Mouse (Mus musculus) stomach, postnatal 0 days (tissue): ENCODE measurements around the gene Lrrc32. TPM values are rescaled to one million over a fixed set of nuclear protein-coding genes. Genes with fewer than 3 reads are reported as not detected.

Experiments used
- ATAC-seq: fragments of 200-750 bp; cut with Nextera tagmentation; 2 replicates; pipeline ENCODE4 v1.8.0; 2017; ENCODE audit not compliant: low FRiP score, low TSS enrichment
- DNase-seq: peaks from one replicate; pipeline ENCODE4 v3.0.0-alpha.2; 2016; ENCODE audit warnings: low spot score
- H3K27ac ChIP-seq: fragments of 300-500 bp; sonication (generic); replicated peaks from 2 replicates; pipeline ENCODE4 v1.5.1; 2014; ENCODE audit warnings: mild to moderate bottlenecking, control low read depth
- H3K27me3 ChIP-seq: fragments of 300-500 bp; sonication (generic); 2 replicates; pipeline ENCODE4 v1.6.1; 2014; ENCODE audit warnings: low read length; ENCODE audit not compliant: control insufficient read depth, insufficient read depth
- H3K36me3 ChIP-seq: fragments of 300-500 bp; sonication (generic); 2 replicates; pipeline ENCODE4 v1.6.1; 2014; ENCODE audit warnings: low read length, mixed read lengths; ENCODE audit not compliant: control insufficient read depth, insufficient read depth
- H3K4me1 ChIP-seq: fragments of 300-500 bp; sonication (generic); replicated peaks from 2 replicates; pipeline ENCODE4 v1.6.1; 2014; ENCODE audit warnings: antibody characterized with exemption; ENCODE audit not compliant: control insufficient read depth, insufficient read depth
- H3K4me2 ChIP-seq: fragments of 300-500 bp; sonication (generic); replicated peaks from 2 replicates; pipeline ENCODE4 v1.6.1; 2014; ENCODE audit warnings: low read depth, mild to moderate bottlenecking, control low read depth, moderate library complexity
- H3K4me3 ChIP-seq: fragments of 300-500 bp; sonication (generic); 2 replicates; pipeline ENCODE4 v1.5.1; 2014; ENCODE audit warnings: low read depth, low read length, control low read depth
- H3K9ac ChIP-seq: fragments of 300-500 bp; sonication (generic); 2 replicates; pipeline ENCODE4 v1.6.1; 2014; ENCODE audit warnings: mild to moderate bottlenecking, low read length, control low read depth, mixed read lengths
- H3K9me3 ChIP-seq: fragments of 300-500 bp; sonication (generic); 2 replicates; pipeline ENCODE4 v1.6.1; 2016; ENCODE audit warnings: low read length; ENCODE audit not compliant: control insufficient read depth
- CTCF ChIP-seq: IDR thresholded peaks from 2 replicates; pipeline ENCODE4 v1.5.1; 2016; ENCODE audit warnings: antibody characterized with exemption, low read depth, mild to moderate bottlenecking, moderate library complexity
- EP300 ChIP-seq: optimal IDR thresholded peaks from 2 replicates; pipeline ENCODE3; 2016; ENCODE audit warnings: antibody characterized with exemption
- WGBS: fragments of 180-500 bp; shearing (Covaris S2); extraction: QIAGEN DNeasy Blood & Tissue Kit; methylation state at CpG from one replicate; pipeline ENCODE4 v1.1.7; 2014; 5-methylcytosine and 5-hydroxymethylcytosine counted together
- polyA plus RNA-seq: library from polyadenylated mRNA; unstranded; fragments of >200 nt; fragmentation: Nextera tagmentation; extraction: Ambion mirVana; gene quantifications from 2 replicates; pipeline ENCODE4 v1.2.1, GENCODE M21; 2015

Lrrc32 gene
- polyA plus RNA-seq, 1 experiment from 2014 or later: 3.6 TPM

DNA sequence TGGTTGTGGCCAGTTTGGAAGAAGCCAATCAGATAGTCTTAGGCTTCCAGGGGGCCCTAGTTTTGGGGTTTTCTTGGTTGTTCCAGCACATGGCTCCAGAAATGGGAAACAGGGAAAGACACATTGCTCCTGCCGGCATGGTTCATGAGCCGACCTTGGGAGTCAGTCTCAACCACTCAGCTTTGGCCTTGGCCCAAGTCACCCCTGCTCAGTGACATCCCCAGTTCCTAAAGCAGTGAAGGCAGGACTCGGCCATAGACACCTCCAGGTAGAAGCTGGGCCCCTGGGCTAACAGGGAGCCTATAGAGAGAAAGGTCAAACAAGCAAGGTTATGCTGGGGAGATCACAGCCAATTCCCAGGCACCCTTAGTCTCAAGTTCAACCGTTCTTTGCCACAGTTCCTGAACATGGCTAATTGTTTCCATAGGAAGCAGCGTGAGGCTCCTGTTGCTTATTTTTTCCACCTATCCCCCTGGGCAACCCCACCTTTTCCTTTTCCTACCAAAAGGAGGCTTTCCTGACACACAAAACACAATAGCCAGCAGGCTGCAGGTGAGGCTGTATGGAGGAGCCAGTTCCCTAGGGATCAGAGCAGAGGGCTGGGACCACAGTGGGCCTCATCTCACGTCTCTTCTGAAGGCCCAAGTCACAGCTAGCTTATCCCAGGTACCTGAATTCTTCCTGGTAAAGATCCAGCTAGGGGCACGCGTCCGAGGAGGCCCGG lies 34.5 kb upstream of the Lrrc32 start:
- DNase-seq (no peak), ATAC-seq (no peak)
- no peaks in the 10 kb centered on the region for H3K36me3 ChIP-seq
- H3K9ac ChIP-seq: no peak overlapping the region
- no peak overlapping the region for H3K4me2 ChIP-seq
- H3K9me3 ChIP-seq: no peaks in the 10 kb centered on the region
- H3K27me3 ChIP-seq: no peaks in the 10 kb centered on the region
- no peak overlapping the region for H3K4me3 ChIP-seq
- H3K27ac ChIP-seq: no peak overlapping the region
- 70% methylated on average over 10 of the region's 10 CpGs for WGBS
- TF ChIP-seq CTCF (no peak), EP300 (no peak)
- no peaks in the 10 kb centered on the region for H3K4me1 ChIP-seq

DNA sequence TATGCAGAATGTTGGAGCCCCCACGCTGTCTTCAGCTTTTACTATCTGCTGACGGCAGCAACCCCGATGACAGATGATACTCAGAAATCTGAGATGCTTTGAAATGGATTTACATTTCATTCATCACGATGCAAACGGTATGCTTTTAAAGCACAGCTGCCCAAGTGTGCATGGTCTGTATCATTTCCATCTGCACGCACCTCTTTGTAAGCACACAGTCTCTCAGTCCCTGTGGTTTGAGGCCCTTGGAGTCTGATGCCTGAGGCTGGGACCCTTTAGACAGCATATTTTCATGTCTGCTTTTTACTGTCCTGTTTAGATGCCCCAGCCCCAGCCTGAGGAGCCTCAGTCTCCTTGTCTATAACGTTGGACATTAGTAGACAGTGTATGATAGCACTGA lies 28.8 kb upstream of the Lrrc32 start:
- Histone ChIP-seq H3K4me2 (no peak overlapping the region), H3K9ac (no peak overlapping the region), H3K27me3 (no peaks in the 10 kb centered on the region), H3K36me3 (no peaks in the 10 kb centered on the region), H3K4me3 (no peak overlapping the region), H3K27ac (no peak overlapping the region), H3K9me3 (no peaks in the 10 kb centered on the region), H3K4me1 (no peaks in the 10 kb centered on the region)
- no peak for ATAC-seq
- WGBS: 38% methylated on average over 7 of the region's 7 CpGs
- no peak for DNase-seq
- TF ChIP-seq CTCF: no peak
- TF ChIP-seq EP300: no peak

DNA sequence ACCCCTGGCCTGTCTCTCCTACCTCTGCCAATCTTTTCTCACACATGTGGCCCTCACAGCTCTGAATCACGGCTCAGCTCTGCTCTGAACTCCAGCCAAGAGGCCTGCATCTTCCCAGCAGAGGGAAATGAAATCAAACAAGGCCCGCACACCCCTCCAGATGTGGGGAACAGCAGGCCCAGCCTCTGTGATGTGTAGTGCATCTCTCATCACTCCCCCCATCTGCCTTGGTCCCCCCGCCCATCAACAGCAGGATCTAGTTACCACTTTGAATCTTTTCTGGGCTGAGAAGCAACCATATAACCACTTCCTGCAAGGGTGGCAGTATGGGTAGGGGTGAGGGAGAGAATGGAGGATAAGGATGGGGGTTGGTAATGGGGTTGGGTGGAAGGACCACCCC lies 20.0 kb upstream of the Lrrc32 start:
- TF ChIP-seq CTCF: no peak
- TF ChIP-seq EP300: no peak
- Histone ChIP-seq H3K27me3 (no peaks in the 10 kb centered on the region), H3K4me1 (no peaks in the 10 kb centered on the region), H3K9ac (no peak overlapping the region), H3K4me2 (no peak overlapping the region), H3K36me3 (no peaks in the 10 kb centered on the region), H3K9me3 (no peaks in the 10 kb centered on the region), H3K27ac (no peak overlapping the region), H3K4me3 (no peak overlapping the region)
- ATAC-seq (no peak), DNase-seq (no peak)
- 61% methylated on average over 3 of the region's 3 CpGs for WGBS

DNA sequence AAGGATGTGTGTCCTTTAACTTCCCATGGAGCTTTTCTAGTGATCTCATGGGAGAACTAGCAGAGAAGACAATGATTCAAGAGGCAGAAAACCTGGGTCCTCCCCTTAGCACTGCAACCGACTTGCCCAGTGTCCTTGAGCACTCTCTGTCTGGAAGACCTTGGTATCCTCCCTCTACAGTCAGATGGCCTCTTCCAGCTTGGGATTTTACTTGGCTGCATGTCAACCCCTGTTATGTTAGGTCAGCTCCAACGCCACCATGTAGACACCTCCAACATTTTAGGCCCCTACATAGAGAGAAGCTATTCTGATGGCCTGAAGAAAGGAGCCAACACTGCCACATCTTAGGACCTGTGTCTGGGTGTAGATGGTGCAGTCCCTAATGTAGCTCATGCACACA lies 16.6 kb upstream of the Lrrc32 start:
- Histone ChIP-seq H3K4me1 (no peaks in the 10 kb centered on the region), H3K9me3 (no peaks in the 10 kb centered on the region), H3K36me3 (no peaks in the 10 kb centered on the region), H3K27me3 (no peaks in the 10 kb centered on the region), H3K4me2 (no peak overlapping the region), H3K27ac (no peak overlapping the region), H3K9ac (no peak overlapping the region), H3K4me3 (no peak overlapping the region)
- WGBS: 73% methylated on average over 2 of the region's 2 CpGs
- ATAC-seq (no peak), DNase-seq (no peak)
- TF ChIP-seq CTCF: no peak
- no peak for TF ChIP-seq EP300

DNA sequence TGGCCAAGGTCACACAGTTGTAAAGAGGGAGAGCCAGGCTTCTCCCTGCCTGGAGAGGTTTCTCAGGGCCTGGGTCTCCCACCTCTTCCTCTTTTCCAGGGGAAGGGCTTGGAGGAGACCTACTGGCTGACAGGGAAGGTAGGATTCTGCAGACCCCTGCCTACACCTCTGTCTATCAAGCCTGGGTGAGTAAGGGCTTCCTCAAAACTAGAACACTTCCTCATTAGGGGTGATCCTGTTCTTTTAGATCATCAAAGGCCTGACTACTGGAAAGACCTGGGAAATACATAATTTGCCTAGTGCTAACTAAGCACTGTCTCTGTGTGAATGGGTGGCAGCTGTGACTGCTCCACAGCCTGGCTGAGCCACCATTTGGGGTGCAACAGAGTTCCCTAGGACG lies 14.5 kb upstream of the Lrrc32 start:
- WGBS: 67% methylated on average over 1 of the region's 1 CpGs
- Histone ChIP-seq H3K4me1 (no peaks in the 10 kb centered on the region), H3K36me3 (no peaks in the 10 kb centered on the region), H3K9me3 (no peaks in the 10 kb centered on the region), H3K9ac (no peak overlapping the region), H3K27me3 (no peaks in the 10 kb centered on the region), H3K4me3 (no peak overlapping the region), H3K4me2 (no peak overlapping the region), H3K27ac (no peak overlapping the region)
- no peak for ATAC-seq
- no peak for DNase-seq
- TF ChIP-seq EP300: no peak
- no peak for TF ChIP-seq CTCF

DNA sequence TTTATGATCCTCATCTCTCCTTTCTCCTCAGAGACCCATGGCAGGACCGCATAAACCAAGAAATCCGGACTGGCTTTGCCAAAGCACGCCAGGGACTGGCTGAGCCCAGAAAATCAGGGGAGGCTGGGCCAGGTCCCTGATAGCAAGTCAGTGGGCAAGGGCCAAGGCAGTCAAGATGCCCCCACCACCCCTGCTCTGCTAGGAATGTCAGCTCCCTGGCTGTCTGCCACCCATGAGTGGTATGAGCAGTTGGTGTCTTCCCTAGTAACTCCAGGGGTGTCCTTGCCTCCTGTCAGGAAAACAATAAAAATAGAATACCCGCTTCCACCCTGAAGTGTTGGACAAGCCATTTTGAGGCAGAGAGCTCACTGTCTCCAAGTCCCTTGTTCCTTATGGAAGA lies 11.9 kb upstream of the Lrrc32 start:
- no peaks in the 10 kb centered on the region for H3K27me3 ChIP-seq
- H3K36me3 ChIP-seq: no peaks in the 10 kb centered on the region
- DNase-seq (no peak), ATAC-seq (no peak)
- H3K9ac ChIP-seq: no peak overlapping the region
- H3K4me3 ChIP-seq: no peak overlapping the region
- no peaks in the 10 kb centered on the region for H3K9me3 ChIP-seq
- H3K4me1 ChIP-seq: no peaks in the 10 kb centered on the region
- no peak overlapping the region for H3K4me2 ChIP-seq
- WGBS: 88% methylated on average over 4 of the region's 4 CpGs
- TF ChIP-seq CTCF: no peak
- no peak for TF ChIP-seq EP300
- H3K27ac ChIP-seq: no peak overlapping the region
